Mouse (Mus musculus): ENCODE results near the gene Pias4.

Pias4 gene

DNA sequence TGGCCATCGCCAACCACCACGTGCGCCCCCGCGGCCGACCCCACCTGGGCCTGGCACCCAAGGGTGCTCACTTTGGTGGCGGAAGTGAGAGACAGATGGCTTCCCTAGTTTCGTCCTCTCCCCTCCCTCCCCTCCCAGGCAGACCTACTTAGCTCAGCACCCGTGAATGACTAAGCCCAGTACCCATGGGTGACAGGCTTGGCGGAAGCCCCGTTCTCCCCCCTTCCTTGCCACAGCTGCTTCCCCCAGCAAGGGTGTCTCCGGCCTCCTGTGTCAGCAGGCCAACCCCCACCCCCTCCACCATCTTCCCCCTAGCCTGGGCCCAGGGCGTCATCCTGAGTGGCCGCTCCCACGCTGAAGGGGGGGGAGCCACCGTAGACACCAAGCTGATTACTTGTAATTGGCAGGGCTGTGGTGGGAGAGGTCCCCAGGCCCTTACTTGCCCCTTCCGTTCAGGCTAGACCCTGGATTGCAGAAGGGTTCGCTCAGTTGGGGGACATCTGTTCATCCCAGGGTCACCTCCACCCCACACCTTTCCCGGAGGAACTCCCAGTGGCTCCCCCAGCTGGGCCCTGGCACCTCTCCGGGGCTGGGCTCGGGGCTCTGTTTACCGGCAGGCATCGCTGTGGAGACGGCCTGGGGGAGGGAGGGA is 29.5 kb downstream of the Pias4 start:
- DNase-seq (ENCODE audit: low spot score), result no peak

GRCm38 (mm10) chr10:81137252-81138130 is 30.2 kb downstream of the Pias4 start:
- peak; percentile 99 for DNase-seq (ENCODE audit: low spot score)

GRCm38 (mm10) chr10:81136706-81137231 is 31.0 kb downstream of the Pias4 start:
- peak; percentile 68 for DNase-seq (ENCODE audit: low spot score)

DNA sequence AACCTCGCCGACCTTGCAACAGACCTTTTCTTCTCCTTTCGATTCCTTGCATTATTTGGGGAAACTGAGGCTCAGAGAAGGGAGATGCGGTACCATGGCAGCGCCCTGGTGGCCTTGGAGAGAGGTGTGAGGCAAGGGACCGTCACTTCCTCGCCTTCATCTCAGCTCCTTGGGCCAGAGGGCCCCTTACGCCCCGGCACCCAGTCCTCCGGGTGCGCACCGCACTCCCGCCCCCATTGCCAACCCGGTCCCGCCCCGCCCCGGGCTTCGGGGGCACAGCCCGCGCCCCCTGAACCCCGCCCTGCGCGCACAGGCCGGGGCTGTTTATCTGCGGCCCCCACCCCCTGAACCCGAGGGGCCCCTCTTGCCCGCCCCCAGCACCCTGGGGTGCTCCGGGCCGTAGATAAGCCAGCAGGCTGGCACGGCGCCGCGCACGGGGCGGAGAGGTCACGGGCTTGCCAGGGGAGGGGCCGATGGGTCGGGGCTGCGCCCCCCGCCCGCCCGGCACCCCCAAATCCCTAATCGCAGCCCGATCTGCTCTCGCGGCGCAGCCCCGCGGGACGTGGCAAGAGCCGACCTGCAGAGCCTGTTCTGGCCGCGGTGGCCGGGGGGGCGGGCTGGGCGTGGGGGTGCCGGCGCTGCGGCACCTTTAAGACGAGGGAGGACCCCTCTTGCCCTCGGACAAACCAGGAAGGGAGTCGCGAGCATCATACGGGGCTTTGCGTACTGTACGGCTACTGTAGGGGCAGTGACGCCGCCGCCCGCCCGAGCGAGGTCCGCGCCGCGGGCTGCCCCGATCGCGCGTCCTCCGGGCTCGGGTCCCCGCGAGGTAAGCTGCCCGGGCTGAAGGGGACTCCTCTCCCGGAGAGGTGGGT is 31.7 kb downstream of the Pias4 start:
- DNase-seq (ENCODE audit: low spot score), result peak; percentile 68

DNA sequence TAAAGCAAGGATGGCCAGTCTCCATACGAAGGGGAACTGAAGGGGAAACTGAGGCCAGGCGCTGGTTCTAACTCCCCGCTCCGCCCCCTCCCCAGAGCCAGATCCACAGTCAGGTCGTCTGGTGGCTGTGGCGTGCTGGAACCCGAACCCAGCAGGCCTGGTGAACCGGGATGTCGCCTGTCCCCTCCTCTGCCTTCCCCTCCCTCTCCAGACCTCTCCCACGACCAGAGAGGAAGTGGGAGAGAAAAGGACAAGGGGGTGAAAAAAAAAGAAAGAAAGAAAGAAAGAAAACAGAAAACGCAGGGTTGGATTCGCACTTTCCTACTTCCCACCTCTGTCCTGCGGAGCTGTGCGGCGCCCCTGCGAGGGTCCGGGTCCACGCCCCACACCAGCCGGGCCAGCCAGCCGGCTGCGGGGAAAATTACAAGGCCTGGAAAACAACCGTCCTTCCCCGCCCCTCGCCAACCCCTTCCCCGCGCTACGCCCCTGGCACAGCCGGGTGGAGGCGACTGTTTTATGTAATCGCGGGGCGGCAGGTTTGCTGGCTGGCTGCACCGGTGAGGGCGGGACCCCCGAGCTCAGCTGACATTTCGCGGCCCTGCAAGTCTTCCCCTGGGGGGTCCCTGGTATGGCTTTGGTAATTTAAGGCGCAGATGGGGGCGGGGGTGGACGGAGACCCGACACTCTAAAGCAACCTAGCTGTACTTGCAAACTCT is 32.6 kb downstream of the Pias4 start, which contains the start of gene Zbtb7a:
TSS of gene Zbtb7a (plus strand) at position 255 of the 716 bp plus-strand sequence.
- no peak for DNase-seq (ENCODE audit: low spot score)

DNA sequence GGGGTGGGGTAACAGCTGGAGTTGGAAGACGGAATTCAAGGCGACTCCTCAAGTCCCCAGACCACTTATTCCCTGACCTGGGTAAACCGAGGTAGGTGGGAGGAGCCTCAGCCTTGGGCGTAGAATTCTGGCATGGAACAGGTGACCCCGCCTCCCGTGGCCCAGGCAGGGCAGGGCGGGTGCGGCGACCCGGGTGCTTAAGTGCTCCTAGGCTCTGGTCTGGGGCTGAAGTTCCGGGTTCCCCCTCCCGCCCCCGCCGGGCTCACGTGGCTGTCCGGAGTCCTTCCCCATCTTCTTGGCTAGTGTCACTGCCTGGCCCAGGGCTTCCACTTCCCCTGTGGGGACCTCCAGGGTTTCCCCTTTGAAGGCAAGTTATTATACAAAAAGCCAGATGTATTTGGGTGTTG is 33.5 kb downstream of the Pias4 start:
- peak; percentile 59 for DNase-seq (ENCODE audit: low spot score)

DNA sequence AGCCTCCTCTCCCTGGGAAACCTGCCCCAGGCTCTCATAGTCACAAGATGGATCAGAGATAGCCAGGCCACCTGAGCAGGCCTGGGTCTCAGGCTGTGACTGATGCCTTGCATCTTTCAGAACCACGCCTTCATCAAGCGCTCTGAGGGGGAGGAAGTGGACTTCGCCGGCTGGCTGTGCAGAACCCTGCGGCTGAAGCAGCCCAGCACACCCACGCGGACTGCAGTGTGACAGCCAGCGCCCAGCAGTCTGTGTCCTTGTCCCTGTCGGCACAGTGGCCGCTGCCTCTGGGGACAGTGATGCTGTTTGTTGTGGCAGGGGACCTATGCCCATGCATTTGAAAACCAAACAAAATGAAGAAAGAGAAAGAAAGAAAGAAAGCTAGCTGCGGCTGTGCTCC is 44.2 kb downstream of the Pias4 start:
- DNase-seq (ENCODE audit: low spot score), result no peak

- DNase-seq (ENCODE audit: low spot score), result no peak
These were observed 44.8 kb downstream of the Pias4 start for GRCm38 (mm10) chr10:81122889-81123288.

DNA sequence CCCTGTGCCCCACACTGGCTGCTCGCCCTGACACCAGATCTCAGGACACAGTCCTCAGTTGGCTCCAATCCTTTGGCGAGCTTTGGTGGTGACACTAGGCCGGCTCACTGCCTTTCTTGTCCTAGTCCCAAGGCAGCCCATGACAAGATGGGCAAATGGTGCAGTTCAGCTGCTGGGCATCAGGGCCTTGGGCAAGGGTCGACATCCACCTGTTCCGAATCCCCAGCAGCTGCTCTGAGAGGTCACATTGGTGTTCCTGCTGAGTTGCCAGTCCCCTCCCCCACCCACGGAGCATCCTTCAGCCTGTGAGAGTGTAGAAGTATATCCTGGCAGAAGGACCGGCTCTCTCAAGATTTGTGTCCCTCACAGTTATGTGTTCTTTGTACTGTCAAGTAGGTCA is 47.1 kb downstream of the Pias4 start:
- DNase-seq (ENCODE audit: low spot score), result no peak

DNA sequence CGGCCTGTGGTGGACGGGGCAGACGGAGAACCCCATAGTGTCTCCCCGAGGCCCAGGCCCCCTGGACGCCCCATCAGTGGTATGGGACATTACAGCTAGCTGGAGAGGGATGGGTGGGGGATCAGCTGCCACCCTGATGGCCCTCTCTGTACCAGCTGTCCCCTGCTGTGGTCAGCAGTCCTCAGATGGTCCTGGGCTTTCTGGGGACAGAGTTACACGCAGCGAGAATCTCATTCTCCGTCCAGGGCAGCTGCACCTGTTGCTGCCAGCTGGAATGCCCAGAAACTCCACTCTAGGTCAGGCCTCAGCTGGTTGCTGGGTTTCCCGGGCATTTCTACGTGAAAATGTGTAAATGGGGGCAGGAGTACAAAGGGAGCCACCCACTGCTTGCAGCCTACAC is 48.1 kb downstream of the Pias4 start:
- DNase-seq (ENCODE audit: low spot score), result no peak

GRCm38 (mm10) chr10:81112946-81113345 is 54.8 kb downstream of the Pias4 start:
- no peak for DNase-seq (ENCODE audit: low spot score)

- peak; percentile 86 for DNase-seq (ENCODE audit: low spot score)
These were observed 61.5 kb downstream of the Pias4 start for GRCm38 (mm10) chr10:81106113-81106721.

- DNase-seq (ENCODE audit: low spot score), result peak; percentile 98
These were observed 62.1 kb downstream of the Pias4 start, which contains the start of gene Map2k2 for GRCm38 (mm10) chr10:81105565-81106112. Gene Map2k2, plus strand, starts transcription at chr10:81105915.
